Mouse (Mus musculus) stomach, embryonic 15.5 days (tissue): Measurements from ENCODE around the gene Dynlt1c. TPM values are rescaled to one million over a fixed set of nuclear protein-coding genes. Genes with fewer than 3 reads are reported as not detected.
"Not testable (repeated sequence)": the region's sequence is repeated elsewhere in the genome, so short reads cannot be mapped to it uniquely, and the experiment has no call there.

Experiments
- ATAC-seq: fragments of 200-750 bp; cut with Nextera tagmentation; 2 replicates; pipeline ENCODE4 v1.8.0; 2017; ENCODE audit warnings: low read depth, moderate number of reproducible peaks, moderate TSS enrichment; ENCODE audit not compliant: insufficient read depth, low FRiP score
- H3K27ac ChIP-seq: fragments of 300-500 bp; sonication (generic); 2 replicates; pipeline ENCODE4 v1.5.1; 2015; ENCODE audit warnings: mild to moderate bottlenecking, inconsistent platforms
- H3K27me3 ChIP-seq: fragments of 300-500 bp; sonication (generic); replicated peaks from 2 replicates; pipeline ENCODE4 v1.6.1; 2015; ENCODE audit warnings: inconsistent platforms
- H3K36me3 ChIP-seq: fragments of 300-500 bp; sonication (generic); 2 replicates; pipeline ENCODE4 v1.6.1; 2015; ENCODE audit warnings: inconsistent platforms
- H3K4me1 ChIP-seq: fragments of 300-500 bp; sonication (generic); 2 replicates; pipeline ENCODE4 v1.6.1; 2015; ENCODE audit warnings: inconsistent platforms
- H3K4me2 ChIP-seq: fragments of 300-500 bp; sonication (generic); 2 replicates; pipeline ENCODE4 v1.6.1; 2015; ENCODE audit warnings: mild to moderate bottlenecking, inconsistent platforms
- H3K4me3 ChIP-seq: fragments of 300-500 bp; sonication (generic); replicated peaks from 2 replicates; pipeline ENCODE4 v1.5.1; 2015; ENCODE audit warnings: inconsistent platforms
- H3K9ac ChIP-seq: fragments of 300-500 bp; sonication (generic); 2 replicates; pipeline ENCODE4 v1.6.1; 2015; ENCODE audit warnings: inconsistent platforms
- H3K9me3 ChIP-seq: fragments of 300-500 bp; sonication (generic); 2 replicates; pipeline ENCODE4 v1.6.1; 2016; ENCODE audit warnings: inconsistent platforms
- WGBS: fragments of 180-500 bp; shearing (Covaris S2); methylation state at CpG from one replicate; pipeline ENCODE4 v1.1.7; 2015; 5-methylcytosine and 5-hydroxymethylcytosine counted together
- polyA plus RNA-seq: library from polyadenylated mRNA; unstranded; fragments of >200 nt; fragmentation: Nextera tagmentation; extraction: Ambion mirVana; gene quantifications from 2 replicates; pipeline ENCODE4 v1.2.1, GENCODE M21; 2015

The Dynlt1c gene
- 42.7 and 44.3 TPM in 2 replicates for polyA plus RNA-seq

DNA sequence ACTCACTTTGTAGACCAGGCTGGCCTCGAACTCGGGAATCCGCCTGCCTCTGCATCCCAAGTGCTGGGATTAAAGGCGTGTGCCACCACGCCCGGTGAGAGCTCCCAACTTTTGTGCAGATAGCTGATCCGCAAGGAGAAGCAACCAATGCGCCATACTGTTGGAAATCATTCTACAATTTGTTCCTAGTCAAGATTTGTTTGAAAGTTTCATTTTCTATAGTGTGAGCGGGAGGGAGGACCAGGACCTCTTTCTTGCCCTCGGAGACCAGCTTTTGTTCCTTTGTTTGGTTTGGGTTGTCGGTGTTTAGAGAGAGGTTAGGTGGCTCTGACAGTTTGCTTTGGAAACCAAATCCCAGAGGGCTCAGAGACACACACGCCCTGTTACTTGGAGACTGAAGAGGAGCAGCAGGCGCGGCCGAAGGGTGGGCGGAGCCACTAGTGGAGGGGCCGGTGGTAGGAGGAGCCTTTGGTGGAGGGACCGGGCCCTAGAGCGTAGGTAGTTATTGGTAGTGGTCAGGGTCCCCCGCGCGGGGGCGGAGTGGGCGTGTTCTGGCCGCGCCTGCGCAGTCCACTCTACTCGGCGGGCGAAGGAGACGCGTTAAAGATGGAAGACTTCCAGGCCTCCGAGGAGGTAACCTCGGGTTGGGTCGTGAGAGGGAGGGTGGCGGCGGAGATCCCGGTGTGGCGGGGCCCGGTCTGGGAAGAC is at the start of gene Dynlt1c:
Gene Dynlt1c (plus strand): TSS at position 468 of the 708 bp plus-strand sequence.
- Histone ChIP-seq H3K4me3 (peak within 1 kb of the TSS; percentile 35), H3K4me2 (peak within 1 kb of the TSS; percentile 43), H3K27ac (peak within 1 kb of the TSS; percentile 65)
- WGBS = 8% methylated on average over 33 of the region's 40 CpGs
- not testable (repeated sequence) for H3K4me1 ChIP-seq, H3K9ac ChIP-seq, H3K27me3 ChIP-seq, H3K9me3 ChIP-seq, H3K36me3 ChIP-seq
- ATAC-seq = peak; percentile 96

DNA sequence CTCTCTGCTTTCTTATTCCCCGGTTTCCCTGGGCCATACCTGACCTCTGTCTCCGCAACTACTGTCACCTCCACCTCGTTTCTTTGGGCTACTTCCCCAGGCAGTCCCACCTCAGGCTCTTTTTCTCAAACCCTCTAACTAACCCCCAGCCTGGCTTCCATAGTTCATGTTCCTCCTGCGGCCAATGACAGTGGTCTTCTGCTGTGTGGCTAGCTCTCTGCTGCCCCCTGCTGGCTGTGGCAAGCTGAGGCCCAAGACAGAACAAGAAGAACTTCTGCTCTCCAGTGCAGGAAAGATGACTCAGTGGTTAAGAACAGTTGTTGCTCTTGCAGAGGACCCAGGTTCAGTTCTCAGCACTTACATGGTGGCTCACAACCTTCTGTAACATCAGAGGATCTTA is 47.7 kb upstream of the Dynlt1c start:
- not testable (repeated sequence) for H3K27ac ChIP-seq, H3K4me2 ChIP-seq, H3K9me3 ChIP-seq, H3K9ac ChIP-seq, H3K27me3 ChIP-seq, H3K36me3 ChIP-seq, H3K4me3 ChIP-seq, H3K4me1 ChIP-seq
- WGBS = no CpG with 5 or more reads among the region's 4 CpGs
- ATAC-seq = peak; percentile 63; the same call in 1 of the 2 replicates

DNA sequence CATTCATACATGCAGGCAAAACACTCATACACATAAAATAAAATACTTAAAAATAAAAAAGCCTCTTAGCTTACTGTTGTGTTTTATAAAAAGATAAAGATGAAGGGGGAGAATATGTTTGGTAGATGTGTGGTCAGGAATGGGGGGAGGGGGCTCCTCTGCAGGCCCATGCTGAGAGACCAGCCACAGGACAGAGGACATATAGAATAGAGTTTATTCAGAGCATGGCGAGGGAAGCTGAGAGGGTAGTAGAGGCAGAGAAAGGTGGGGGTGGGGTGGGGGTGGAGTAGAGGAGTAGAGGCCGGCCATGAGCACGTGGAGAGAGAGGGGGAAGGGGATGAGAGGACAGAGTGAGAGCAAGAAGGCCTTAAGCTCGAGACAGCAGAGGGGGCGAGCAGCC is 47.2 kb upstream of the Dynlt1c start:
- not testable (repeated sequence) for ATAC-seq, H3K9me3 ChIP-seq, H3K4me3 ChIP-seq

DNA sequence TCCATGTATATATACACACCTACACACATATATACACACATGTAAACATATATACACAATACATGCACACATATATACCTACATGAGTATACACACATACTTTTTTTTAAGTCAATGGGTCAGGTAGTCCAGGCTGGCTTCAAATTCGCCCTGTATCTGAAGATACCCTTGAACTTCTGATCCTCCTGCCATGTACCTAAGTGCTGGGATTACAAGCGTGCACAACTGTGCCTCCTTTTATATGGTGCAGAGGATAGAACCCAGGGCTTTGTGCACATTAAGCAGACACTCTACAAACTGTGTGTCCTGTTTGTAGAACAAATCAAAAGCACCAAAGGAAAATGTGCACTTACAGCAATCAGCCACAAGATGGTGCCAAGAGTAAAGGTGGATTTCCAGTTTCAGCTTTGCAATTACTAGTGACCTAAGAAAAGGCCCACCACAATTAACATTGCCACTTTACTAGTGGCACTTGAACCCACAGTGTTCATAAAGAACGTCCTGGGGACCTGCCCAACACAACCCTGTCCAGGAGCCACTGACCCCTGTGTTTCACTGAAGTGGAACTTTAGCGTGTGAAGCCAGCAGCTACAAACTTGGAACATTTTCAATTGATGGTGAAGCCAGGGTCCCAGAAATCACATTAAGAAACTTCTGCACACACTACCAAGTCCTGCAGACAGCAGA is 41.9 kb upstream of the Dynlt1c start:
- H3K9me3 ChIP-seq, H3K4me1 ChIP-seq, H3K4me3 ChIP-seq, H3K27ac ChIP-seq, H3K27me3 ChIP-seq, H3K4me2 ChIP-seq, H3K9ac ChIP-seq, H3K36me3 ChIP-seq: not testable (repeated sequence)
- ATAC-seq = peak; percentile 12; the same call in 1 of the 2 replicates
- WGBS = no CpG with 5 or more reads among the region's 4 CpGs

More for the DNA sequence above, 47.2 kb upstream of the Dynlt1c start:
- no CpG with 5 or more reads among the region's 5 CpGs for WGBS
- not testable (repeated sequence) for H3K27ac ChIP-seq, H3K9ac ChIP-seq, H3K4me2 ChIP-seq, H3K4me1 ChIP-seq, H3K27me3 ChIP-seq, H3K36me3 ChIP-seq

DNA sequence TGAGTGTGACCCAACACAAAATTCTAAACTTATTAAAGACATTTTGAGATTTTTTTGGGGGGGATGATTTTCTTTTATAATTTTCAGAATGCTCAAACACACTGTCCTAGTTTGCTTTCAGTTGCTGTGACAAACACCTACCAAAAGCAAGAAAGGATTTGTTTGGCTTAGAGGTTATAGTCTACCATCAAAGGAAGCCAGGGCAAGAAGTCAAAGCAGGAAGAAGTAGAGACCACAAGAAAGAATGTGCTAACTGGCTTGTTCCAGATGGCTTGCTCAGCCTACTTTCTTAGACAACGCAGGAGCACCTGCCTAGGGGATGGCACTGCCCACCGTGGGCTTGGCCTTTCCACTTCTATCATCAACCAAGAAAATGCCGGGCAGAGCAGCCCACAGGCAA is 36.6 kb upstream of the Dynlt1c start:
- not testable (repeated sequence) for H3K4me2 ChIP-seq, H3K9ac ChIP-seq, H3K36me3 ChIP-seq, H3K27me3 ChIP-seq, H3K4me3 ChIP-seq, ATAC-seq, H3K27ac ChIP-seq, H3K4me1 ChIP-seq, H3K9me3 ChIP-seq
- WGBS = 92% methylated on average over 3 of the region's 3 CpGs

DNA sequence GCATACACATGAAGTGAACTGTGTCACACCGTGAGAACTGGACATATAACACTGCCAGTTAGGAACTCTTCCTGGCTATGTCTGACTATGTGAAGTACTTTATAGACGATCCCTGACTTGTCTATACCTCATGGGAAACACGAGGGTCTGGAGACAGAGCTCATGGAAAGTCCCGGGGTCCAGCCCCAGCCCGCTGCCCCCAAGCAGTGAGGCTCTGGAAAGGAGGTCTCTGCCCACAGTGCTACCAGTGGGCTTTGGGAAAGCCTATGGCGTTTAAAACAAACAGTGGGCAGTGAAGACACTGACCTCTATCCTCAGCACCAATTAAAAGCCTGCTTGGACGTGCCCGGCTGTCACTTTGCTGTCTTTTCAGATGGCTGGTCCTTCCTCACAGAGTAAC is 33.6 kb upstream of the Dynlt1c start:
- not testable (repeated sequence) for H3K4me1 ChIP-seq, H3K4me2 ChIP-seq, H3K27me3 ChIP-seq, H3K9ac ChIP-seq, H3K27ac ChIP-seq, H3K36me3 ChIP-seq, ATAC-seq, H3K9me3 ChIP-seq, H3K4me3 ChIP-seq
- 73% methylated on average over 6 of the region's 8 CpGs for WGBS

DNA sequence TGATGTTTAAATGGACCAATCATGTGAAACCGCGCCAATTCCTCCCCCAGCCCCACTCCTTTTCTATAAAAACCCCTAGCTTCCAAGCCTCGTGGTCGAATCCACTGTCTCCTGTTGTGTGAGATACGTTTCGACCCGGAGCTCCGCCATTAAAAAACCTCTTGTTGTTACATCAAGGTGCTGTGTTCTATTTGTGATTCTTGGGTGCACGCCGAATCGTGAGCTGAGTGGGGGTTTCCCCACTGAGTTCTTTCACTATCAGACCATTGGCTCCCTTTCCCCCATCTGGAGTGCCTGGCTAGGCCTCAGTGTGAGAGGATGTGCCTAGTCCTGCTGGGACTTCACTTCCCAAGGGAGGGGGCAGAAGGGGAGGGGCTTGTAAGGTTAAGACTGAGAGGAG is 30.2 kb upstream of the Dynlt1c start:
- H3K4me1 ChIP-seq = not testable (repeated sequence)

DNA sequence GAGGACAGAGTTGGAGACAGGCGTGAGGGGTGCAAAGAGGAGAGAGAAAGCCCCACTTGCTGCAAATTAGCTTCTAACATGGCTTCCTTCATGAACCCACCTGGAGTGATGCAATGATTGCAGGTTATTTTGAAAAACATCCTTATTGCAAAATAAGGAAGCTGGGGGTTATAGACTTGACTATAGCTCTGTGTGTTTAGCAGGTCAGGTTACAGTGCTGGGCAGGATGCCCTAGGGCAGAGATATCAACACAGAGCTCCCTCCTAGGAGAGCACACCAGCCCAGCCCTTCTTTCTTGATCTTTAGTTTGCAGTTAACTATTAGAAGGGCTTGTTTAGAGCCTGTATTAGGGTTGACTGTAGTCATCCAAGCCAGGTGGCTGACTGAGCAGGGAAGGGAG is 29.3 kb upstream of the Dynlt1c start:
- H3K27me3 ChIP-seq, H3K9me3 ChIP-seq, H3K4me1 ChIP-seq, H3K27ac ChIP-seq, H3K4me2 ChIP-seq, H3K4me3 ChIP-seq, H3K36me3 ChIP-seq, H3K9ac ChIP-seq: not testable (repeated sequence)
- no CpG with 5 or more reads among the region's 1 CpGs for WGBS
- peak; percentile 22; the same call in 1 of the 2 replicates for ATAC-seq

More for the DNA sequence above, 30.2 kb upstream of the Dynlt1c start:
- H3K4me3 ChIP-seq, ATAC-seq, H3K27me3 ChIP-seq, H3K9me3 ChIP-seq, H3K27ac ChIP-seq, H3K4me2 ChIP-seq, H3K36me3 ChIP-seq, H3K9ac ChIP-seq: not testable (repeated sequence)
- 91% methylated on average over 11 of the region's 11 CpGs for WGBS

DNA sequence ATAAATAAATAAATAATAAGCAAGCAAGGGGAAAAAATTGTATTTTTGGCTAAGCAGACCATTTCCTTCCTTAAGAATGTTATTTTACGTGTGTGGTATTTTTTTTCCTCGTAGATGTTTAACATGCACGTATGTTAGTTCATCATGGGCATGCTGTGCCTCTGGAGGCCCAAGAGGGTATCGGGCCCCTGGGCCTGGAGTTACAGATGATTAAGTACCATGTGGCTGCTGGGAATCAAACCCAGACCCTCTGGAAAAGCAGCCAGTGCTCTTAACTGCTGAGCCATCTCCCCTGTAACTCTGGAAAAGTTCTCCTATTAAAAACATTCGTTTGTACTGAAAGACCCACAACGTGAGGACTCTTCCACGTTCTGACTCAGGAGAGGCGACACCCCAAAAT is 26.1 kb upstream of the Dynlt1c start:
- not testable (repeated sequence) for ATAC-seq, H3K36me3 ChIP-seq, H3K9me3 ChIP-seq, H3K27me3 ChIP-seq, H3K4me2 ChIP-seq, H3K4me3 ChIP-seq, H3K27ac ChIP-seq, H3K4me1 ChIP-seq, H3K9ac ChIP-seq
- WGBS = 89% methylated on average over 8 of the region's 8 CpGs

DNA sequence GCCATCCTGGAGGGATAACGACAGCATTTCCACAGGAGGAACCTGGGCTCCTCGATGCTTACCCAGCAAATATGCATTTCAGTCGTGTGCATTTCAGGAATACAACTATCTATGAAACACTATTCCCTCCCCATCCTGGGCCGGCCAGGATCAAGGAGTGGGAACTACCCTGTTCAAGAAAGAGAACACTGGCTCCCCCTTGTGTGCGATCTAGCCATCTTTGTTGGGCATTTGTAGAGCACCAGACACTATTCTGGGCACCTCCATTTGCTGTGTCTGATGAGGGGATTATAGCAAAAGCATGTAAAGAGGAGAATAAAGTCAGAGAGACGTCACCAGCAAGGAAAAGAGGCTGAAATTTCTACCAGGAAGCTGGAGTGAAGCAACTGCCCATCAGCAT is 12.8 kb upstream of the Dynlt1c start:
- not testable (repeated sequence) for ATAC-seq, H3K9me3 ChIP-seq, H3K9ac ChIP-seq, H3K36me3 ChIP-seq, H3K4me2 ChIP-seq, H3K27ac ChIP-seq, H3K4me3 ChIP-seq, H3K4me1 ChIP-seq, H3K27me3 ChIP-seq
- WGBS = no CpG with 5 or more reads among the region's 6 CpGs

DNA sequence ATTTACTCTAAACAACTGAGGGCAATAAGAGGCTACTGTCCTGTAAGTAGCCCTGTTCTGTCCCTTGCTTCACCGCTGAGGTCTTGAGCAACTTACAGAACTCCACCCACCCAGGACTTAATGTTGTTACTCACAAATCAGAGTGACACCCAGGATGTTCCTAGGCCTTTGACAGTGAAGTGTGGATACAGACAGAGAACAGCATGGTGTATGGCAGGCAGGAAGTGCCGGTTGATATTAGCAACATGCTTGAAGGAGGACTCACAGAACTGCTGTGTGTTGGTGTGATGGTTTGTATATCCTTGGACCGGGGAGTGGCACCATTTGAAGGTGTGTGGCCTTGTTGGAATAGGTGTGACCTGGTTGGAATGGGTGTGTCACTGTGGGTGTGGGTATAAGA is 9.4 kb upstream of the Dynlt1c start:
- not testable (repeated sequence) for H3K4me2 ChIP-seq, H3K4me1 ChIP-seq, H3K27ac ChIP-seq, ATAC-seq, H3K9ac ChIP-seq, H3K36me3 ChIP-seq, H3K4me3 ChIP-seq, H3K27me3 ChIP-seq, H3K9me3 ChIP-seq
- 82% methylated on average over 2 of the region's 3 CpGs for WGBS

DNA sequence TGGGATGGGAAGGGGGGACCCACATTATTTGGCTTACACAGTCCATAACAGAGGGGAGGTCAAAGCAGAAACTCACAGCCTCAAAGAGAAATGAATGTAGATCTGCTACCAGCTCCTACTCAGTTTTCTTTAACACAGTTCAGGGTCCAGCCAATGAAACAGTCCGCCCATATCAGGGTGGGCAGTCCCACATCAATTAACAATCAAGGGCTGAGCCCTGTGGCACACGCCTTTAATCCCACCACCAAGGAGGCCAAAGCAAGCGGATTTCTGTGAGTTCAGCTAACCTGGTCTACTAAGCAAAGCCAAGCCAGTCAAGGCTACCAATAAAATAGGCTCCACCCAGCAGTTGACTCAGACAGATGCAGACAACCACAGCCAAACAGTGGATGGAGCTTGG is 7.6 kb upstream of the Dynlt1c start:
- not testable (repeated sequence) for H3K9ac ChIP-seq, H3K4me3 ChIP-seq, H3K36me3 ChIP-seq, H3K4me2 ChIP-seq, H3K27ac ChIP-seq, H3K27me3 ChIP-seq, ATAC-seq, H3K9me3 ChIP-seq, H3K4me1 ChIP-seq
- 65% methylated on average over 3 of the region's 3 CpGs for WGBS
